Mouse (Mus musculus): ENCODE measurements around the gene Mtcl1. TPM values are rescaled to one million over a fixed set of nuclear protein-coding genes. Genes with fewer than 3 reads are reported as not detected.

Mtcl1 gene
- total and polyA plus RNA-seq, 3 experiments: not detected

- dilution Hi-C loops (cut with MboI; ENCODE audit: extremely low pct_ligation_motif_present, extremely low pct_unique_long_range_greater_than_20kb, low sequenced_read_pairs): no loop called here
- Histone ChIP-seq H3K27ac (ENCODE audit: insufficient read depth, low read depth) (no peak overlapping the region), H3K36me3 (replicated peaks in 1 of 2; ENCODE audit: control insufficient read depth in 1 of 2, insufficient read depth in 1 of 2, low read length in 1 of 2) (no peaks in the 10 kb centered on the region), H3K4me3 (replicated peaks in 1 of 3; ENCODE audit: low read depth in 2 of 3, low read length in 2 of 3, poor library complexity in 1 of 3) (no peak overlapping the region), H3K4me2 (ENCODE audit: insufficient read depth, low read depth, poor library complexity, severe bottlenecking) (no peak overlapping the region), H3K27me3 (replicated peaks) (no peaks in the 10 kb centered on the region), H3K9ac (ENCODE audit: insufficient read depth, low read depth) (no peak overlapping the region), H3K79me2 (replicated peaks; ENCODE audit: control insufficient read depth, extremely low read depth, insufficient read depth, poor library complexity, severe bottlenecking) (no peaks in the 10 kb centered on the region), H3K4me1 (ENCODE audit: control insufficient read depth in 1 of 2, insufficient read depth in 2 of 2) (no peaks in the 10 kb centered on the region), H3K9me3 (replicated peaks; ENCODE audit: low read length) (peaks cover 55% of the 10 kb centered on the region)
- no peak for TF ChIP-seq KAT2A (IDR thresholded peaks at IDR 0.05; ENCODE audit: insufficient replicate concordance, low read length)
- no peak for TF ChIP-seq USF2 (conservative IDR thresholded peaks at IDR 0.05; ENCODE audit: low read depth, low read length)
- no peak for TF ChIP-seq CTCF (conservative IDR thresholded peaks at IDR 0.05 in 1 of 2, IDR thresholded peaks at IDR 0.05 in 1 of 2; ENCODE audit: low read depth in 2 of 2, low read length in 2 of 2)
- in situ Hi-C loops (cut with MboI; ENCODE audit: low pct_ligation_motif_present, low pct_unique_long_range_greater_than_20kb, low sequenced_read_pairs): no loop called here
- no peak for DNase-seq (ENCODE audit: extremely low read depth)
Measured at GRCm38 (mm10) chr17:66416436-66416835, 33.1 kb downstream of the Mtcl1 start.

- H3K36me3 ChIP-seq (replicated peaks in 1 of 2; ENCODE audit: control insufficient read depth in 1 of 2, insufficient read depth in 1 of 2, low read length in 1 of 2): no peaks in the 10 kb centered on the region
- H3K9me3 ChIP-seq (replicated peaks; ENCODE audit: low read length): peaks cover 60% of the 10 kb centered on the region
- H3K79me2 ChIP-seq (replicated peaks; ENCODE audit: control insufficient read depth, extremely low read depth, insufficient read depth, poor library complexity, severe bottlenecking): no peaks in the 10 kb centered on the region
- H3K4me2 ChIP-seq (ENCODE audit: insufficient read depth, low read depth, poor library complexity, severe bottlenecking): no peak overlapping the region
- H3K9ac ChIP-seq (ENCODE audit: insufficient read depth, low read depth): no peak overlapping the region
- H3K27ac ChIP-seq (ENCODE audit: insufficient read depth, low read depth): no peak overlapping the region
- no peaks in the 10 kb centered on the region for H3K27me3 ChIP-seq (replicated peaks)
- in situ Hi-C loops (cut with MboI; ENCODE audit: low pct_ligation_motif_present, low pct_unique_long_range_greater_than_20kb, low sequenced_read_pairs) (no loop called here), dilution Hi-C loops (cut with MboI; ENCODE audit: extremely low pct_ligation_motif_present, extremely low pct_unique_long_range_greater_than_20kb, low sequenced_read_pairs) (no loop called here)
- H3K4me3 ChIP-seq (replicated peaks in 1 of 3; ENCODE audit: low read depth in 2 of 3, low read length in 2 of 3, poor library complexity in 1 of 3): no peak overlapping the region
- DNase-seq (ENCODE audit: extremely low read depth): no peak
- no peaks in the 10 kb centered on the region for H3K4me1 ChIP-seq (ENCODE audit: control insufficient read depth in 1 of 2, insufficient read depth in 2 of 2)
- TF ChIP-seq ZMIZ1 (IDR thresholded peaks at IDR 0.05; ENCODE audit: low read depth, low read length): no peak
- no peak for TF ChIP-seq MXI1 (IDR thresholded peaks at IDR 0.05; ENCODE audit: low read depth, low read length)
- TF ChIP-seq NRF1 (IDR thresholded peaks at IDR 0.05; ENCODE audit: low read depth, low read length): no peak
- TF ChIP-seq SIN3A (IDR thresholded peaks at IDR 0.05; ENCODE audit: low read length): no peak
- TF ChIP-seq ZC3H11A (IDR thresholded peaks at IDR 0.05; ENCODE audit: low read depth, low read length): no peak
- TF ChIP-seq E2F4 (IDR thresholded peaks at IDR 0.05; ENCODE audit: insufficient replicate concordance, low read depth, low read length): no peak
- no peak for TF ChIP-seq POLR2AphosphoS2 (IDR thresholded peaks at IDR 0.05; ENCODE audit: low read depth, low read length)
- TF ChIP-seq JUND (conservative IDR thresholded peaks at IDR 0.05; ENCODE audit: low read depth, low read length): no peak
- no peak for TF ChIP-seq UBTF (IDR thresholded peaks at IDR 0.05; ENCODE audit: low read depth, low read length)
- no peak for TF ChIP-seq RAD21 (IDR thresholded peaks at IDR 0.05; ENCODE audit: low read depth, low read length)
- TF ChIP-seq PAX5 (IDR thresholded peaks at IDR 0.05; ENCODE audit: low read length): no peak
- no peak for TF ChIP-seq MAX (IDR thresholded peaks at IDR 0.05; ENCODE audit: low read length)
- no peak for TF ChIP-seq MAFK (IDR thresholded peaks at IDR 0.05; ENCODE audit: insufficient replicate concordance, low read length)
- TF ChIP-seq GABPA (IDR thresholded peaks at IDR 0.05; ENCODE audit: insufficient replicate concordance, low read depth, low read length): no peak
- TF ChIP-seq CTCF (conservative IDR thresholded peaks at IDR 0.05 in 1 of 2, IDR thresholded peaks at IDR 0.05 in 1 of 2; ENCODE audit: low read depth in 2 of 2, low read length in 2 of 2): no peak
- TF ChIP-seq ETS1 (conservative IDR thresholded peaks at IDR 0.05; ENCODE audit: low read depth, low read length): no peak
- TF ChIP-seq USF1 (IDR thresholded peaks at IDR 0.05; ENCODE audit: low read depth, low read length): no peak
Measured at GRCm38 (mm10) chr17:66414331-66414730, 35.2 kb downstream of the Mtcl1 start.

All from CH12.LX (cell line).